Mouse (Mus musculus): ENCODE measurements at regions not wholly inside any gene's neighbourhood (a gene's known extent, or its start where the extent isn't known, plus 50 kb on each side); places are given as distances from the start of the nearest gene placed in this dataset.

DNA sequence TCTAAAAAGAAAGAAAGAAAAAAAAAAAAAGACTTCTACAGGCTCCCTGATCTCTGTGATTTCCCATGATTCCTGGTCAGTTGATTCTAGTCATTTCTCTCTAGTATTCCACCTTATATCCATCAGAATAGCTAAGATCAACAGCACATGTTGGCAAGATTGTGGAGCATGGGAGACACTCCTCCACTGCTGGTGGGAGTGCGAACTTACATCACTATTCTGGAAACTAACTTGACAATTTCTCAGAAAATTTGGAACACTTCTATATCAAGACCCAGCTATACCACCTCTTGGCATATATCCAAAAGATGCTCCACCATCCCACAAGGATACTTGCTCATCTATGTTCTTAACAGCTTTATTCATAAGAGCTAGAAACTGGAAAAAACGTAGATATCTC is 3266.0 kb upstream of the Lrrc6 start:
- no peak for DNase-seq

DNA sequence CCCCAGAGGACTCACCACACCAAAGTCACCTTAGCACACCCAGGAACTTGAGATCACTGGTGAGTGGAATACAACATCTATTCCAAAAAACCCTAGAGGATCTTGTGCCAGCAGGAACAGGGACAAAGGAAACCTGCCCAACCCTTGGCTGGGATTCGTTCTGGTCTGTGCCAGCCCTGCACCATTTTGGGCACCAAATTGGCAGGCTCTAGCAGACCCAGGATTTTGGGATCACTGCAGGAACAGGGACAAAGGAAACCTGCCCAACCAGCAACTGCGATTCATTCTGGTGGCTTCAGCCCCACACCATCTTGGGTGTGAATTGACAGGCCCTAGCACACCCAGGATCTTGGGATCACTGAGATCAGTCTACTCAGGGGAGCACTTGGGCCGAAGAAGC is 3251.9 kb upstream of the Lrrc6 start:
- peak; percentile 32 for DNase-seq

DNA sequence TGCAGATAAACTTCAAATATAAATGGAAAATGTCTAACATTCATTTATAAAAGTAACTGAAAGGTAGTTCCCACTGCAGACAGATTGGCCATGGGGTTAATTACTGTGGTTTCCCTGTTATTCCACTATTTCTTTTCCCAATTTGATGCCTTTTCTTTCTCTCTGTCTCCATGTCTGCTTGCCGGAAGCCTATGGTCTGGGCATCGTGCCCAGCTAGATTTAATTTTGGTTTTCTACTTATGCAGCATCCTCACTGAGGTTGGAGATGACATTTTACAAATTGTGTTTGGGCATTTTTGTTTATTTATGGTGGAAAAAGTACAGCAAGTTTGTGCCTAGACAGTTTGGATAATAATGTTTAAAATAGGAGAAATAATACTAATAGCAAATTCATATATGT is 3214.0 kb upstream of the Lrrc6 start:
- no peak for DNase-seq

DNA sequence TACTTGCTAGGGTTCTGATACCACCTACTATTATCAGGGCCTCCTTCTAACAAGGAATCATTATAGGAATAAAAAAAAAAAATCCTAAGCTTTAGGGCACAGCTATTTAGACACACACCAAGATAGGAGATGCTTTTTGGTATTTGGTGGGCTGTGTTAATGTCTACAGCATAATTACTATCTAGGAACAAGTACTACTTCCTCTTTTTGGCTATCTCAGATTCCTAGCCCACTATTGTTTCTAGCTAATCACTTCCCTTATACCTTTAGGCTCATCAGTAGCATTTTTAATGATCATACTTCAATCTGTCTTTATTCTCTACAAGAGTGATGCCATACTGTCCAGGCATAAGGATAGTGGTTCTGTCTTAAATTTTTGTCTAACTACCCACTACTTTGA is 3213.2 kb upstream of the Lrrc6 start:
- no peak for DNase-seq

DNA sequence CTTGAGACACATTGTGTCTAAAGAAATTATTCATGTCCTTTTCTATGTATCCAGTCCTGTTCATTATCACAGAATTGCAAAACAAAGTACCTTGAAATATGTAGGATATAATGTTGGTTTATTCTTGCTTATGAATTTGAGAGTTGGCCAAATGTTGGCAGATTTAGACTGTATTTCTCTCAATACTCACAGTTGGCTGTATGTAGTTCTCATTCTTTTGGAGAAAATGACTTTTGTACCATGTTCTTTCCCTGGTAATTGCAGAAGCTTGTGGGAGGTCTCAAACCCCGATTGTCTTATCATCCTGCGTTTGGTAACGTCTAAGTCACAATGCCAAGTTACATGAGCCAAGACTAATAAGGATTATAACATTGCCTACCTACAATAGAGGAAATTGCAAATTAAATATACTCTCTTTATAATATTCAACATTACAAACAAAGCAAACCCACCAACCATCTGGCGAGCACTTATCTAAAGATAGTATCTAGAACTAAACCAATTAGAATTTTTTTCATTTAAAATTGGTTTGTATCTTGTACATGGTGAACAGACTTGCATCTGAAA is 3195.0 kb upstream of the Lrrc6 start:
- no peak for DNase-seq

DNA sequence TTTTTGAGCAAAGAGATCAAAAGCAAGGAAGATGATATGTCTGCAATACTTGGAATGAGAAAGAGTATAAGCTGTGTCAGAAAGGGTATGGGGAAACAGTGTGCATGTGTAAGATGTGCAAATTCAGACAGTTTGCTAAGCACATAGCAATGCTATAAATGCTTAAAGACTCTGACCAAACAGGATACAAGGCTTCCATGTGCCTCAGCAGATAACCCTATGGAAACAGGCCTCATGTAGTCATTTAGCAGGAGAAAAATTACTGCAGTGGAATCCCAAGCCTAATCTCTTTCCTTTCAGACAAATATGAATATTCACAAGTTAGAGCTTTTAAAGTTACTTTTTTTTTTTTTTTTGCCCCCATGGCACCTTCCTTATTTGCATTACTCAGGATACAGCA is 3189.8 kb upstream of the Lrrc6 start:
- no peak for DNase-seq
